Mouse (Mus musculus) bone marrow macrophage, adult 2 months (primary cell): ENCODE results near the gene Pde5a. TPM values are rescaled to one million over a fixed set of nuclear protein-coding genes. Genes with fewer than 3 reads are reported as not detected.

Source experiments
- H3K27ac ChIP-seq: 2 replicates; pipeline ENCODE4 v1.5.1; 2012; ENCODE audit warnings: low read depth, low read length; ENCODE audit not compliant: insufficient read depth
- H3K4me1 ChIP-seq: 2 replicates; pipeline ENCODE4 v1.6.1; 2012; ENCODE audit warnings: low read length; ENCODE audit not compliant: control insufficient read depth, insufficient read depth
- H3K4me3 ChIP-seq: 2 replicates; pipeline ENCODE4 v1.5.1; 2012; ENCODE audit warnings: mild to moderate bottlenecking, low read length, moderate library complexity; ENCODE audit not compliant: insufficient read depth
- CTCF ChIP-seq: IDR thresholded peaks from 2 replicates; pipeline ENCODE4 v1.5.1; 2012; ENCODE audit warnings: low read depth, mild to moderate bottlenecking, low read length, moderate library complexity
- POLR2A ChIP-seq: IDR thresholded peaks from 2 replicates; pipeline ENCODE4 v1.6.1; 2012; ENCODE audit warnings: mild to moderate bottlenecking, low read depth, low read length, borderline replicate concordance
- polyA plus RNA-seq: library from polyadenylated mRNA; stranded (reverse); fragments of >200 nt; gene quantifications from 2 replicates; pipeline ENCODE4 v1.2.4, GENCODE M21; 2012; ENCODE audit not compliant: missing spikeins, insufficient read depth, insufficient read length

Gene Pde5a
- polyA plus RNA-seq, 1 experiment, result 0.98 TPM

DNA sequence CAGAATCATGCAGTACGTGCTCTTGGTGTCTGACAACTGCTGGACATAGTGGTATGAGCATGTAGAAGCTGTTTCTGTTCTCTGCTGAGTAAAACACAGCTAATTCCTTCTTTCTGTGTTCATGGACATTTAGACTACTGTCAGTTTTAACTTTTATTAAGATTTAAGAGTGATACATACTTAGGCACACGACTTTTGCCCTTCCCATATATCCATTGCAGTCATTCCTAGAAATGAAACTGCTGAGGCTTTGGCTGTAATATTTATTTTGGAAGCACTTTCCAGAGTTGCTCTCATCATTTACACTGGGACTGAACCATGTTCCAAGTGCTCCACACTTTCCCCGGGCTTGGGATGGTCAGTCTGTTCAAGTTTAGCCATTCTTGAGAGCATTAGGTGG, 18.6 kb upstream of the Pde5a start:
- H3K4me3 ChIP-seq, result no peak overlapping the region
- no peak overlapping the region for H3K27ac ChIP-seq
- no peaks in the 10 kb centered on the region for H3K4me1 ChIP-seq
- TF ChIP-seq CTCF (no peak), POLR2A (no peak)

DNA sequence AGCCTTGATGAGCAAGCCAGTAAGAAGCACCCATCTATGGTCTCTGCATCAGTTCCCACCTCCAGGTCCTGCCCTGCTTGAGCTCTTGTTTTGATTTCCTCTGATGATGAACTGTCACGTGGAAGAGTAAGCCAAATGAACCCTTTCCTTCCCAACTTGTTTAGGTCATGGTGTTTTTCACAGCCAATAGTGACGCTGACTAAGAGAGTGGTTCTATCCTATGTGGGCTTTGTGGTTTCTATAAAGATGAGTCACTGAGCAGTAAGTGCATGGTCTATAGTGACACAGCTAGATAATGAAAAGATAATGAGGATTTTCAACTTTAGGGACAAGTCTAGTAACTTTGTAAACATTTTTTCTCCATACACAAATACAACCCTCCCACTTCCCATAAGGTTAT, 10.1 kb upstream of the Pde5a start:
- TF ChIP-seq POLR2A (no peak), CTCF (no peak)

DNA sequence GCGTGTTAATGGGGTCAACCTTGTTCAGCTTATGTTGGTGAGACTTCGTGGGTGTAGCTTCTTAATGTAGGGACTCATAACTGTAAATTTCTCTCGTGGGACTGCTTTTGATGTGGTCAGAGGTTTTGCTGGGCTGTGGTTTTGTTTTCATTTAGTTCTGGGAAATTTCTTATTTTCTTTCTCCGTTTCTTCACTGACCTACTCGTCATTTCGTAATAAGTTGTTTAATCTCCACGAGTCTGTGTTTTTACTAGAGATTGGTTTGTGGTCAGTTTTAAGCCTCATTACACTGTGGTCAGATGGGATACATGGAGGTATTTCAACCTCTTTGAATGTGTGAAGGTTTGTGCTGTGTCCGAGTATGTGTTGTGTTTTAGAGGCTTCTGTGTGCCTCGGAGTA, 7.2 kb upstream of the Pde5a start:
- H3K4me3 ChIP-seq, result no peak overlapping the region
- H3K27ac ChIP-seq, result no peak overlapping the region
- no peak for TF ChIP-seq POLR2A
- no peak for TF ChIP-seq CTCF
- no peaks in the 10 kb centered on the region for H3K4me1 ChIP-seq

More for the DNA sequence above, 10.1 kb upstream of the Pde5a start:
- Histone ChIP-seq H3K4me3 (no peak overlapping the region), H3K4me1 (no peaks in the 10 kb centered on the region), H3K27ac (no peak overlapping the region)

DNA sequence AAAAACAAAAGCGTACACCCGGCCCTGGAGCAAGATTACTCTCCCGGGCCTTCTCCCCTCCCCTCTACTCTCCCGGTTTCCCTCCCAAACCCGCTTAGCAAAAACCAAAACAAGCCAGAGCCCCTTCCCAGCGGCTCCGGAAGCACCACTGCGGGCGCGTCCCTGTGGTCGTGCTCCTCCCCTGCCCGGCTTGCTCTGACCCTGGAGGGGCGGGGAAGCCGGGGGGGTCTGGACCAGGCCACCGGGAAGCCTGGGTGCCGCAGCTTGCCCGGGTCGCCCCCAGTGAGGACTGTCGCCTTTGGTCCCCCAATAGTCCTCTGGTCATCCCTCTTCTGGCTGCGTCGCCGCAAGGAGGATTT, 833 bp downstream of the Pde5a start:
- Histone ChIP-seq H3K4me1 (peaks cover 4% of the 10 kb centered on the region; the same call in 1 of the 2 replicates), H3K4me3 (peak overlapping the region; percentile 63), H3K27ac (no peak overlapping the region)
- TF ChIP-seq CTCF (no peak), POLR2A (no peak)

DNA sequence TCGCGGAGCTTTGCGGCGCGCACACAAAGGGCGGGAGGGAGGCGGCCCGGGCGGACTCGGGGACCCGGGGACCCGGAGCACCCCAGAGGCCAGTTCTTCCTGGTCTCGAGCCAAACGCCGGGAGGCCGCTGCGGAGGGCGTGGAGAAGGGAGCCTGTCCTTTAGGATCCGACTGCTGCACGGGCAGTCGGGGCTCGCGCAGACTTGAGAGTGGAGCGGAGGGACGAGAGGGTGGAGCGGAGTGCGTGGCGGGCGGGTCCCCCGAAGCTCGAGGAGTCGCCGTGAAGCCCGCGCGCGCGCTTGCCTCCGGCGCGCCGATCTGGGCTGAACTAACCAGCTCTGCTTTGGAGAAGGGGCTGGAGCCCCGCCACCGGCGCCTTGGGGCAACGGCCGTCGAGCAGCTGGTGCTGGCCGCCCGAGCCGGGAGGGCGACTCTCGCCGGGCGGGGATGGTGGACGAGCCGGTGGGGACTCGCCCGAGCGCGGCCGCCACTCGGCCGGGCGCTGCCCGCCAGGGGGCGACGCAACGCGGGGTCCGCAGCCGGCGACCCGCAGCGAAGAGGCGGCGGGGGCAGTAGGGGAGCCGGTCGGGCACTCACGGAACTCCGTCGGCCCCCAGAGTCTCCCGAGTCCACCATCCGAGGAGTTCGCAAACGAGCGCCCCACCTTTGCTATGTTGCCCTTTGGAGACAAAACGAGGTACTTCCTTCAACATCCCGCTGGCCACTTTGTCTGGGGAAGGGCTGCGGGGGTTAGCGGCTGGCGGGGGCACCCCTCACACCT, 1.4 kb downstream of the Pde5a start:
- Histone ChIP-seq H3K4me3 (peak overlapping the region; percentile 63), H3K27ac (no peak overlapping the region), H3K4me1 (peaks cover 4% of the 10 kb centered on the region; the same call in 1 of the 2 replicates)
- no peak for TF ChIP-seq POLR2A
- peak; percentile 7; the same call in 1 of the 2 replicates for TF ChIP-seq CTCF

DNA sequence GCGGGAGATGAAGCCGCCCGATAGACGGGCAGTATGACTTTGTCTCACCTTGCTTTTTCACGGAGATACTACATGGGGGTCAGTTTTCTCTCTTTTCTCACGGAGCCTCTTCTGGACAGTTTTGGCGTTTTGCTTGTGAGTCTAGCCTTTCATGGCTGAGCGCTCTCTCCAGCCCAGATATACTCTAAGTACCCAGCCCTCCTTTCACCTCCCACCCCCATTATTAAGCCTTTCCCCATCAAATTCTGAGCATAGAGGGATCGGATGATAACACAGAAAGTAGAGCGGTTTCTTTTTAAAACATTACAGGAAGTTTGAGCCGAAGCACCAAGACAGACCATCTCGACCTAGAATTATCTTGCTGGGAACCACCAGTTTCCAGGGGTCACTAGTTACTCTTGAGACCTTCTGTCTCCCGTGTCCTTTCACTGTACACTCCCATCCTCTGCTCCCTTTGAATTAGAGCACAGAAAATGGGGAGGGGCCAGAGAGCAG, 2.0 kb downstream of the Pde5a start:
- Histone ChIP-seq H3K4me3 (peak overlapping the region; percentile 63), H3K4me1 (peaks cover 4% of the 10 kb centered on the region; the same call in 1 of the 2 replicates), H3K27ac (no peak overlapping the region)
- TF ChIP-seq POLR2A (no peak), CTCF (no peak; the same call in 1 of the 2 replicates)

DNA sequence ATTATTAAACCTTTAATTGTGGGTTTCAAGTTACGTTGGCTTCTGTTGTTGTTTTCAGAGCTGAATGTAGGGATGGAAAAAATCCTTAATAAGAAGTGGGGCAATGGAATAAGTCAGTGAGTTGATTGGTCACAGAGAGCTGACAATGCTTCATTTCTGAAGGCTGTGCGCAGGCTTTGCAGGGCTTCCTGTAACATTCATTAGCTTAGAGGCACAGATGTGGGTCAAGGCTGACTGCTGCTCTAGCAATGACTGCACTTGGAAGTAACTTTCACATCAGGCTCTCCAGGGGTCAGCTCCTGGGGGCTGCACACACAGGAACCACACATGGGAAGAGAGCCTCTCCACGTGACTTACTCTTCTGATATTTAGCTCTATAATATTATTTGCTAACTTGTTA, 5.1 kb downstream of the Pde5a start:
- Histone ChIP-seq H3K4me3 (no peak overlapping the region), H3K4me1 (peaks cover 4% of the 10 kb centered on the region; the same call in 1 of the 2 replicates), H3K27ac (no peak overlapping the region)
- no peak for TF ChIP-seq CTCF
- no peak for TF ChIP-seq POLR2A

DNA sequence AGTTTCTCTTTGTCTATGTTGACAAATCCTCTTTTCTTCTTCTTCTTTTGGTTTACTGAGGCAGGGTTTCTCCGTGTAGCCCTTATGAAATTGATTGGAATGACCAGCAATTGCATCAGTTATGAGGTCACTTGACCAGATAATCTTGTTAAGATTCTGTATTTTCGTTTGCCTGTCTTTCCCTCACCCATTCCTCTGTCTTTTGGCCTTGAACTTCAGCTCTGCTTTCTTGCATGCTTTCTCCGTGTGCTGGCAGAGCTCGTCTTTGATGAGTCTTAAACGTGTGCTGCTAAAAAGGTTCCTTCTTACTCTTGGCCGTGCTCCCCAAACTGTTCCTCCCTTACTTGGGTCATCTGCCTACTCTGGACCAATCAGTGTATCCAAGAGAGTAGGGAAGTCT, 5.6 kb downstream of the Pde5a start:
- TF ChIP-seq CTCF, result no peak
- no peak for TF ChIP-seq POLR2A
- H3K27ac ChIP-seq, result no peak overlapping the region
- H3K4me3 ChIP-seq, result no peak overlapping the region
- H3K4me1 ChIP-seq, result peaks cover 4% of the 10 kb centered on the region; the same call in 1 of the 2 replicates

DNA sequence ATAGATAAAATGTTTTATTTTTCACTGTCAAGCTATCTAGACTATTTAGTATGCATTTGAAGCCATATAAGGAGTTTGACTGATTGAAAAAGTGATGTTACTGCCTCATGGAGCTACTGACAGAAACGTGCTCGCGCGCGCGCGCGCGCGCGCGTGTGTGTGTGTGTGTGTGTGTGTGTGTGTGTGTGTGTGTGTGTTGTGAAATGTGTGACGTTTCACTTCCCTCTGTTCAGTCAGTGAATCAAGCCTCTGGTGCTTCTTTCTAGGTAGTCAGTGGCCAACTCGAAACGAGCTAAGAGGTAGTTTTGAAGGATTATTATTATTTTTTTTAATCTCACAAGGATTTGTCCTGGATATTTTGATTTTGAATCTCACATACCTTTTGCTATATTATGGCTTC, 10.7 kb downstream of the Pde5a start:
- Histone ChIP-seq H3K4me1 (peaks cover 3% of the 10 kb centered on the region), H3K27ac (no peak overlapping the region), H3K4me3 (no peak overlapping the region)
- no peak for TF ChIP-seq CTCF
- TF ChIP-seq POLR2A, result no peak

DNA sequence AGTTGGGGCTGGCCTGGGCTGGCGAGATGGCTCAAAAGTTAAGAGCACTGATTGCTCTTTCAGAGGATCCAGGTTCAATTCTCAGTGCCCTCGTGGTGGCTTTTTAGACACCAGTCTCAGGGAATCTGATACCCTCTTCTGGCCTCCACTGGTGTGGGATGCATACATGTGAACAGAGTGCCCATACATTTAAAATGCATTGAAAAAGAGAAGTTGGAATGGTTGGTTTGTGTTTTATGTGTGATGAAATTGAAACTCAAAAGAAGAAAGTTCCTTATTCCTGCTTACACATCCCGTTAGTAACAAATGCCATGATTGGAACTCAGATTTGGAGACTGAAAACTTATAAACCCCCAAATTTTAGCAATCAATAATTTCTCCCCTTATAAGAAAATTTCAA, 15.5 kb downstream of the Pde5a start:
- no peak overlapping the region for H3K27ac ChIP-seq
- no peak overlapping the region for H3K4me3 ChIP-seq
- H3K4me1 ChIP-seq, result peaks cover 3% of the 10 kb centered on the region
- no peak for TF ChIP-seq CTCF
- no peak for TF ChIP-seq POLR2A
